Mouse (Mus musculus) heart, postnatal 0 days (tissue): ENCODE measurements at regions not wholly inside any gene's neighbourhood (a gene's known extent, or its start where the extent isn't known, plus 50 kb on each side); places are given as distances from the start of the nearest gene placed in this dataset.

ENCODE experiments used
- ATAC-seq: fragments of 200-750 bp; cut with Nextera tagmentation; 2 replicates; pipeline ENCODE4 v1.8.0; 2017; ENCODE audit warnings: low read depth, moderate number of reproducible peaks, moderate library complexity; ENCODE audit not compliant: insufficient read depth
- DNase-seq: peaks from one replicate; pipeline ENCODE4 v3.0.0-alpha.2; 2016; ENCODE audit warnings: low spot score
- H3K27ac ChIP-seq: fragments of 300-500 bp; sonication (generic); 2 replicates; pipeline ENCODE4 v1.5.1; 2014; ENCODE audit warnings: low read depth, mild to moderate bottlenecking
- H3K27me3 ChIP-seq: fragments of 300-500 bp; sonication (generic); 2 replicates; pipeline ENCODE4 v1.6.1; 2014; ENCODE audit warnings: low read length, mixed read lengths; ENCODE audit not compliant: control insufficient read depth, insufficient read depth
- H3K36me3 ChIP-seq: fragments of 300-500 bp; sonication (generic); replicated peaks from 2 replicates; pipeline ENCODE4 v1.6.1; 2014; ENCODE audit warnings: low read length, mixed read lengths; ENCODE audit not compliant: control insufficient read depth, insufficient read depth
- H3K4me1 ChIP-seq: fragments of 300-500 bp; sonication (generic); 2 replicates; pipeline ENCODE4 v1.6.1; 2014; ENCODE audit warnings: antibody characterized with exemption; ENCODE audit not compliant: control insufficient read depth, insufficient read depth
- H3K4me2 ChIP-seq: fragments of 300-500 bp; sonication (generic); 2 replicates; pipeline ENCODE4 v1.6.1; 2014; ENCODE audit warnings: low read depth, mild to moderate bottlenecking, low read length, moderate library complexity
- H3K4me3 ChIP-seq: fragments of 300-500 bp; sonication (generic); 2 replicates; pipeline ENCODE4 v1.5.1; 2014; ENCODE audit warnings: low read depth, low read length
- H3K9ac ChIP-seq: fragments of 300-500 bp; sonication (generic); replicated peaks from 2 replicates; pipeline ENCODE4 v1.6.1; 2014; ENCODE audit warnings: low read depth, low read length, mixed read lengths
- H3K9me3 ChIP-seq: fragments of 300-500 bp; sonication (generic); replicated peaks from 2 replicates; pipeline ENCODE4 v1.6.1; 2016; ENCODE audit warnings: low read length; ENCODE audit not compliant: control insufficient read depth
- CTCF ChIP-seq: IDR thresholded peaks from 2 replicates; pipeline ENCODE4 v1.5.1; 2016; ENCODE audit warnings: antibody characterized with exemption, control low read depth, low read depth
- EP300 ChIP-seq: IDR thresholded peaks from 2 replicates; pipeline ENCODE4 v1.6.1; 2016; ENCODE audit warnings: antibody characterized with exemption, low read depth
- WGBS: fragments of 180-500 bp; shearing (Covaris S2); extraction: QIAGEN DNeasy Blood & Tissue Kit; methylation state at CpG from one replicate; pipeline ENCODE4 v1.1.7; 2014; 5-methylcytosine and 5-hydroxymethylcytosine counted together

GRCm38 (mm10) chr13:116030152-116030720 lies 279.3 kb downstream of the Isl1 start:
- Histone ChIP-seq H3K4me3 (no peak overlapping the region), H3K9ac (no peak overlapping the region), H3K9me3 (no peaks in the 10 kb centered on the region), H3K4me2 (no peak overlapping the region), H3K27ac (no peak overlapping the region), H3K36me3 (no peaks in the 10 kb centered on the region), H3K27me3 (no peaks in the 10 kb centered on the region), H3K4me1 (no peaks in the 10 kb centered on the region)
- ATAC-seq (no peak), DNase-seq (no peak)
- 40% methylated on average over 2 of the region's 2 CpGs for WGBS
- no peak for TF ChIP-seq CTCF
- no peak for TF ChIP-seq EP300

GRCm38 (mm10) chr13:116028583-116028982 lies 280.9 kb downstream of the Isl1 start:
- 63% methylated on average over 2 of the region's 2 CpGs for WGBS
- Histone ChIP-seq H3K4me2 (no peak overlapping the region), H3K9me3 (no peaks in the 10 kb centered on the region), H3K27ac (no peak overlapping the region), H3K27me3 (no peaks in the 10 kb centered on the region), H3K4me3 (no peak overlapping the region), H3K4me1 (no peaks in the 10 kb centered on the region), H3K36me3 (no peaks in the 10 kb centered on the region), H3K9ac (no peak overlapping the region)
- no peak for ATAC-seq
- TF ChIP-seq EP300 (no peak), CTCF (no peak)
- DNase-seq = no peak

GRCm38 (mm10) chr13:116027147-116027546 lies 282.3 kb downstream of the Isl1 start:
- TF ChIP-seq CTCF = no peak
- no peak for TF ChIP-seq EP300
- H3K9me3 ChIP-seq = no peaks in the 10 kb centered on the region
- no peak overlapping the region for H3K9ac ChIP-seq
- H3K36me3 ChIP-seq = no peaks in the 10 kb centered on the region
- no peak for ATAC-seq
- no peaks in the 10 kb centered on the region for H3K27me3 ChIP-seq
- no peak for DNase-seq
- H3K4me2 ChIP-seq = no peak overlapping the region
- no peaks in the 10 kb centered on the region for H3K4me1 ChIP-seq
- WGBS = 52% methylated on average over 2 of the region's 2 CpGs
- no peak overlapping the region for H3K27ac ChIP-seq
- no peak overlapping the region for H3K4me3 ChIP-seq

- Histone ChIP-seq H3K27ac (no peak overlapping the region), H3K9me3 (no peaks in the 10 kb centered on the region), H3K4me3 (no peak overlapping the region), H3K36me3 (no peaks in the 10 kb centered on the region), H3K4me2 (no peak overlapping the region), H3K9ac (no peak overlapping the region), H3K27me3 (no peaks in the 10 kb centered on the region), H3K4me1 (no peaks in the 10 kb centered on the region)
- WGBS = 42% methylated on average over 5 of the region's 5 CpGs
- ATAC-seq (no peak), DNase-seq (no peak)
- no peak for TF ChIP-seq EP300
- no peak for TF ChIP-seq CTCF
Observed at GRCm38 (mm10) chr13:116017886-116018285, 291.6 kb downstream of the Isl1 start.

GRCm38 (mm10) chr13:116003733-116004132 lies 305.8 kb downstream of the Isl1 start:
- DNase-seq (no peak), ATAC-seq (no peak)
- no peak for TF ChIP-seq EP300
- no peak for TF ChIP-seq CTCF
- H3K27me3 ChIP-seq = no peaks in the 10 kb centered on the region
- no peaks in the 10 kb centered on the region for H3K36me3 ChIP-seq
- no peak overlapping the region for H3K27ac ChIP-seq
- no peak overlapping the region for H3K4me3 ChIP-seq
- no peaks in the 10 kb centered on the region for H3K9me3 ChIP-seq
- no peak overlapping the region for H3K9ac ChIP-seq
- H3K4me2 ChIP-seq = no peak overlapping the region
- WGBS = 44% methylated on average over 1 of the region's 1 CpGs
- no peaks in the 10 kb centered on the region for H3K4me1 ChIP-seq

GRCm38 (mm10) chr13:116002391-116002899 lies 307.0 kb downstream of the Isl1 start:
- ATAC-seq = no peak
- H3K27me3 ChIP-seq = no peaks in the 10 kb centered on the region
- no peak overlapping the region for H3K4me3 ChIP-seq
- no peak overlapping the region for H3K27ac ChIP-seq
- 16% methylated on average over 4 of the region's 4 CpGs for WGBS
- DNase-seq = no peak
- no peaks in the 10 kb centered on the region for H3K4me1 ChIP-seq
- no peak for TF ChIP-seq EP300
- TF ChIP-seq CTCF = no peak
- no peaks in the 10 kb centered on the region for H3K36me3 ChIP-seq
- H3K9me3 ChIP-seq = no peaks in the 10 kb centered on the region
- no peak overlapping the region for H3K9ac ChIP-seq
- H3K4me2 ChIP-seq = no peak overlapping the region
